Mouse (Mus musculus) sigmoid colon, adult 10 weeks (tissue): ENCODE data around the gene Gm17018. TPM values are rescaled to one million over a fixed set of nuclear protein-coding genes. Genes with fewer than 3 reads are reported as not detected.

Experiments
- polyA plus RNA-seq: library from polyadenylated mRNA; stranded (reverse); fragments of 350-450 nt; fragmentation: Illumina TruSeq; extraction: RNeasy Lipid Tissue Mini Kit (QIAGEN cat#74804); gene quantifications from one replicate; pipeline ENCODE4 v1.2.3, GENCODE M21; 2014; ENCODE audit warnings: low read depth, low replicate concordance

Gm17018 gene
- 3.3 TPM for polyA plus RNA-seq

GRCm38 (mm10) chr19:45560153-45560890, at the start of gene Gm17018, which contains the start of gene Poll:
TSS of gene Gm17018 (plus strand) at chr19:45560615.
TSS of gene Poll (minus strand) at chr19:45560531.

Other genes with a start within 250 kb of the Gm17018 start
- 20.3 TPM for gene Btrc, start 196.9 kb upstream of the Gm17018 start, polyA plus RNA-seq
- not detected for gene Poll, start 84 bp upstream of the Gm17018 start, polyA plus RNA-seq
- not detected for gene Fbxw4, start 99.7 kb downstream of the Gm17018 start, polyA plus RNA-seq
- gene Fgf8, start 182.3 kb downstream of the Gm17018 start, polyA plus RNA-seq = not detected
- 18.1 TPM for gene Npm3, start 189.0 kb downstream of the Gm17018 start, polyA plus RNA-seq
- gene Mgea5, start 223.2 kb downstream of the Gm17018 start, polyA plus RNA-seq = 256 TPM